Mouse (Mus musculus) midbrain, embryonic 13.5 days (tissue): ENCODE results near the gene Prrc2a. TPM values are rescaled to one million over a fixed set of nuclear protein-coding genes. Genes with fewer than 3 reads are reported as not detected.

Source experiments
- ATAC-seq: fragments of 200-750 bp; cut with Nextera tagmentation; 2 replicates; pipeline ENCODE4 v1.8.0; 2017; ENCODE audit warnings: mild to moderate bottlenecking, moderate TSS enrichment, moderate library complexity
- H3K27ac ChIP-seq: fragments of 300-500 bp; sonication (generic); 2 replicates; pipeline ENCODE4 v1.5.1; 2015; ENCODE audit warnings: inconsistent platforms, mild to moderate bottlenecking, moderate library complexity
- H3K27me3 ChIP-seq: fragments of 300-500 bp; sonication (generic); 2 replicates; pipeline ENCODE4 v1.6.1; 2015; ENCODE audit warnings: mild to moderate bottlenecking, inconsistent platforms
- H3K36me3 ChIP-seq: fragments of 300-500 bp; sonication (generic); 2 replicates; pipeline ENCODE4 v1.6.1; 2015; ENCODE audit warnings: mild to moderate bottlenecking, inconsistent platforms
- H3K4me1 ChIP-seq: fragments of 300-500 bp; sonication (generic); replicated peaks from 2 replicates; pipeline ENCODE4 v1.6.1; 2015; ENCODE audit warnings: inconsistent platforms
- H3K4me2 ChIP-seq: fragments of 300-500 bp; sonication (generic); replicated peaks from 2 replicates; pipeline ENCODE4 v1.6.1; 2015; ENCODE audit warnings: moderate library complexity, mild to moderate bottlenecking, inconsistent platforms
- H3K4me3 ChIP-seq: fragments of 300-500 bp; sonication (generic); replicated peaks from 2 replicates; pipeline ENCODE4 v1.5.1; 2015; ENCODE audit warnings: mild to moderate bottlenecking, inconsistent platforms
- H3K9ac ChIP-seq: fragments of 300-500 bp; sonication (generic); replicated peaks from 2 replicates; pipeline ENCODE4 v1.6.1; 2015; ENCODE audit warnings: mild to moderate bottlenecking, inconsistent platforms
- H3K9me3 ChIP-seq: fragments of 300-500 bp; sonication (generic); 2 replicates; pipeline ENCODE4 v1.6.1; 2016; ENCODE audit warnings: mild to moderate bottlenecking, inconsistent platforms
- WGBS: fragments of 180-500 bp; shearing (Covaris S2); methylation state at CpG from one replicate; pipeline ENCODE4 v1.1.7; 2015; 5-methylcytosine and 5-hydroxymethylcytosine counted together
- polyA plus RNA-seq: library from polyadenylated mRNA; unstranded; fragments of >200 nt; fragmentation: Nextera tagmentation; extraction: Ambion mirVana; gene quantifications from 2 replicates; pipeline ENCODE4 v1.2.1, GENCODE M21; 2015

The Prrc2a gene
- polyA plus RNA-seq, 1 experiment from 2014 or later = 228 TPM

DNA sequence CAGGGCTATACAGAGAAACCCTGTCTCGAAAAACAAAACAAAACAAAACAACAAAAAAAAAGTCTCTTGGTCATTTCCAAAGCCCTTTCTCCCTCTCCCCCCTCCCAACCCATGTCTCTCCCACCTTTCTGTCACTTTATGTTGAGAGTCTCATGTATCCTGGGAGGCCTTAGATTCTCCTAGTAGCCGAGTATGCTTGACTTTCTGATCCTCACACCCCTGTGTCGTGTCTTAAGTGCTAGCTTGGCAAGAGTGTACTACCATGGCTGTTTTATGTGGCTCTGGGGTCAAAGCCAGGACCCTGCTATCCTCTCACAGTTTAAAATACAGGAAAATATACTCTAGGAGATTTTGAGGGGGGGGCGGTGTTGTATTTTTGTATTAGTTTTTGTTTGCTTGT, 22.6 kb upstream of the Prrc2a start:
- 78% methylated on average over 4 of the region's 4 CpGs for WGBS
- no peak overlapping the region for H3K9ac ChIP-seq
- H3K4me1 ChIP-seq = peaks cover 6% of the 10 kb centered on the region; the same call in 1 of the 2 replicates
- H3K9me3 ChIP-seq = no peaks in the 10 kb centered on the region
- no peak overlapping the region for H3K4me2 ChIP-seq
- no peaks in the 10 kb centered on the region for H3K27me3 ChIP-seq
- H3K4me3 ChIP-seq = no peak overlapping the region
- H3K27ac ChIP-seq = no peak overlapping the region
- no peaks in the 10 kb centered on the region for H3K36me3 ChIP-seq
- no peak for ATAC-seq

DNA sequence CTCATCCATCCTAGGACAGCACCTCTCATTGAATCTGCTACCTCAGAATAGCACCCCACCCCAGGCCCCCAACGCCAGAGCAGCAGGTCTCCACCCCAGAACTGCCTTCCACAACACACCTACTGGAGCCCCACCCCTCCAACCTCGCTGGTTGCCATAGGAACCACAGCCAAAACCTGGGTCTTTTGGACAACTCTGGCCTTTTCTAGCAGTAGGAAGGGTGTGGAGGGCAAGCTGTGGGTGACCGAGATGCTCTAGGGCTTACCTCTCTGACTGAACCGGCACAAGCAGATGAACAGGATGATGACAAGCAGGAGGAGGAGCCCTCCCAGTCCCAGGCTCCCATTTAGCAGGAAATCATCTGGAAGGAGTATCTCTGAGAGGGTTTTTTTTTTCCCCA, 22.0 kb upstream of the Prrc2a start:
- WGBS = 1% methylated on average over 4 of the region's 4 CpGs
- H3K27me3 ChIP-seq = no peaks in the 10 kb centered on the region
- H3K4me3 ChIP-seq = peak overlapping the region; percentile 30
- H3K27ac ChIP-seq = 0 out of 2 replicates have a peak overlapping the region, but pooled peaks have one; percentile 44
- no peaks in the 10 kb centered on the region for H3K9me3 ChIP-seq
- 0 out of 2 replicates have a peak, but pooled peaks have one; percentile 45 for ATAC-seq
- no peak overlapping the region for H3K9ac ChIP-seq
- H3K4me2 ChIP-seq = peak overlapping the region; percentile 51
- no peaks in the 10 kb centered on the region for H3K36me3 ChIP-seq
- peaks cover 6% of the 10 kb centered on the region; the same call in 1 of the 2 replicates for H3K4me1 ChIP-seq

DNA sequence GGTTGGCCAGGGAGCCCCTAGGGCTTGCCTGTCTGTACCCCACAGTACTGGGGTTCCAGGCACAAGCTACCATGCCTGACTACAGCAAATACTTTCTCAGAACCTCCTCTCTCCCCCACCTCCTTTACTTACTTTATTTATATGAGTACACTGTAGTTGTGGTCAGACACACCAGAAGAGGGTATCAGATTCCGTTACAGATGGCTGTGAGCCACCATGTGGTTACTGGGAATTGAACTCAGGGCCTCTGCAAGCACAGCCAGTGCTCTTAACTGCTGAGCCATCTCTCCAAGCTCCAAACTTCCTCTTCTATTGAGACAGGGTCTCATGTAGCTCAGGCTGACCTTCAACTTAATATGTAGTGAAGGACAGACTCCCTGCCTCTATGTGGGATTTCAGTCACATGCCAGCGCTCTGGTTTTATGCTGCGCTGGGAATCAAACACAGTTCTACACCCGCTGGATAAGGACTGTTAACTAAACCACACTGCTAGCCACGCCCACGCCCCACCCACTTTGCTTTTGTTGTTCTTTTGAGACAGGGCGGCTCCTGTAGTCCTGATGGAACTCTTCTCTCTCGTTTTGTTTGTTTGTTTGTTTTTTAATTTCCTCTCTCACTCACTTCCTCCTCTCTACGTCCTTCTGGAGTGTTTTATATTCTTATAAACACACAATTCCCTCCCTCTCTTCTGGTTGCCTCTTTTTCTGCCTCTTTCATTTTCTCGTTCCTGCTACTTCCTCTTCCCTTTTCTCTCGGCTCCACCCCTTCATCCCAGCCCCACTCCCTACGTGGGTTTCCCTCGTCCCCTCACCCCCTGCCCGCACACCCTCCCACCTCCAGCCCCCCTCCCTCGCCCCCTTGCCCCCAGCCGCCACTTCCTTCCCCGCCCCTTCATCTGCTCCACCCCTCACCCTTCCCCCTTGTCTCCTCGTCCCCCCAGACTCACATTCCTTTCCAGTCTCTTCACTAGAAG, 21.2 kb upstream of the Prrc2a start:
- H3K27me3 ChIP-seq = no peaks in the 10 kb centered on the region
- WGBS = 2% methylated on average over 18 of the region's 18 CpGs
- H3K36me3 ChIP-seq = no peaks in the 10 kb centered on the region
- H3K9ac ChIP-seq = no peak overlapping the region
- no peak overlapping the region for H3K27ac ChIP-seq
- ATAC-seq = 0 out of 2 replicates have a peak, but pooled peaks have one; percentile 24
- H3K4me3 ChIP-seq = peak overlapping the region; percentile 30
- peaks cover 6% of the 10 kb centered on the region; the same call in 1 of the 2 replicates for H3K4me1 ChIP-seq
- no peaks in the 10 kb centered on the region for H3K9me3 ChIP-seq
- peak overlapping the region; percentile 51 for H3K4me2 ChIP-seq

- H3K4me3 ChIP-seq = no peak overlapping the region
- H3K9me3 ChIP-seq = no peaks in the 10 kb centered on the region
- H3K27ac ChIP-seq = no peak overlapping the region
- H3K4me1 ChIP-seq = no peaks in the 10 kb centered on the region
- 83% methylated on average over 5 of the region's 5 CpGs for WGBS
- no peaks in the 10 kb centered on the region for H3K27me3 ChIP-seq
- H3K36me3 ChIP-seq = no peaks in the 10 kb centered on the region
- no peak for ATAC-seq
- no peak overlapping the region for H3K9ac ChIP-seq
- no peak overlapping the region for H3K4me2 ChIP-seq
Measured at GRCm38 (mm10) chr17:35180093-35180492, 15.4 kb upstream of the Prrc2a start.

GRCm38 (mm10) chr17:35178528-35178927, 13.8 kb upstream of the Prrc2a start:
- Histone ChIP-seq H3K27ac (no peak overlapping the region), H3K27me3 (peaks cover 2% of the 10 kb centered on the region; the same call in 1 of the 2 replicates), H3K36me3 (no peaks in the 10 kb centered on the region), H3K4me3 (no peak overlapping the region), H3K9me3 (no peaks in the 10 kb centered on the region), H3K9ac (no peak overlapping the region), H3K4me1 (no peaks in the 10 kb centered on the region), H3K4me2 (no peak overlapping the region)
- peak; percentile 48; the same call in 1 of the 2 replicates for ATAC-seq
- 12% methylated on average over 5 of the region's 5 CpGs for WGBS

DNA sequence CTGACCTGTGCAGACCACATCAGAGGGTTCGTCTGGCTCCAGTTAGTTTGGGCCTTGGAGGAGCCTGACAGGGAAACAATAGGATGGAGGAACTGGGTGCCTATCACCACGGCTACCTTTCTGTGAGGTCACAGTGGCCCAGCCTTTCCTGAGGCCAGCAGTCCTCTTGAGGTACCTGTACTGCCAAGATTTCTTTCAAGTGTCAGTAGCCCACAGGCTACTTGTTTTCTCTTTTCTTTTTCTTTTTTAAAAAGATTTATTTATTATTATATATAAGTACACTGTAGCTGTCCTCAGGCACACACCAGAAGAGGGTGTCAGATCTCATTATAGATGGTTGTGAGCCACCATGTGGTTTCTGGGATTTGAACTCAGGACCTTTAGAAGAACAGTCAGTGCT, 11.3 kb upstream of the Prrc2a start, which contains the start of gene Aif1:
Aif1 (minus strand) TSS at position 101 of the 400 bp plus-strand sequence.
- WGBS = 33% methylated on average over 2 of the region's 2 CpGs
- ATAC-seq = no peak

DNA sequence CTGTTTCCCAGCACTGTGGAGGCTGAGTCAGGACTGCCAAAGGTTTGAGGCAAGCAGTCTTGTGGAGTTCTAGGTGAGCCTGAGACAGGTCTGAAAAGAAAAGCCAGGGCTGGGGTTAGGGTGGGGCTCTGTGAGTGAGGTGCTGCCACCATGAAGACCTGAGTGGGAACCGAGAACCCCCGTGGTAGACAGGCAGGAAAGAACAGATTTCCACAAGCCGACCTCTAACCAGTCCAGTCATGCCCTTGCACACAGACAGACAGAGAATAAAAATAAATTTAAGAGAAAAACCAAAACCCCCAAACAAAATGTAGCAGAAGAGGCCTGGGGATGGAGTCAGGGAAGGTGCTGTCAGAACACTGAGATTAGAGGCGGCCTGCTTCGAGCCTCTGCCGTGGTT, 10.7 kb upstream of the Prrc2a start:
- Histone ChIP-seq H3K9me3 (no peaks in the 10 kb centered on the region), H3K27me3 (peaks cover 3% of the 10 kb centered on the region; the same call in 1 of the 2 replicates), H3K27ac (no peak overlapping the region), H3K9ac (0 out of 2 replicates have a peak overlapping the region, but pooled peaks have one; percentile 1), H3K4me2 (no peak overlapping the region), H3K36me3 (no peaks in the 10 kb centered on the region), H3K4me1 (no peaks in the 10 kb centered on the region), H3K4me3 (no peak overlapping the region)
- ATAC-seq = no peak
- WGBS = 65% methylated on average over 6 of the region's 6 CpGs

More for the DNA sequence above, 11.3 kb upstream of the Prrc2a start, which contains the start of gene Aif1:
- no peaks in the 10 kb centered on the region for H3K4me1 ChIP-seq
- H3K4me3 ChIP-seq = no peak within 1 kb of the TSS
- H3K27me3 ChIP-seq = peaks cover 3% of the 10 kb centered on the region; the same call in 1 of the 2 replicates
- H3K36me3 ChIP-seq = no peaks in the 10 kb centered on the region
- no peak within 1 kb of the TSS for H3K27ac ChIP-seq
- H3K9ac ChIP-seq = 0 out of 2 replicates have a peak within 1 kb of the TSS, but pooled peaks have one; percentile 1
- H3K4me2 ChIP-seq = no peak within 1 kb of the TSS
- no peaks in the 10 kb centered on the region for H3K9me3 ChIP-seq

GRCm38 (mm10) chr17:35174201-35174977, 9.7 kb upstream of the Prrc2a start:
- ATAC-seq = no peak
- peaks cover 3% of the 10 kb centered on the region; the same call in 1 of the 2 replicates for H3K27me3 ChIP-seq
- WGBS = 80% methylated on average over 8 of the region's 8 CpGs
- no peaks in the 10 kb centered on the region for H3K36me3 ChIP-seq
- no peaks in the 10 kb centered on the region for H3K9me3 ChIP-seq
- no peaks in the 10 kb centered on the region for H3K4me1 ChIP-seq
- no peak overlapping the region for H3K9ac ChIP-seq
- H3K27ac ChIP-seq = no peak overlapping the region
- no peak overlapping the region for H3K4me3 ChIP-seq
- no peak overlapping the region for H3K4me2 ChIP-seq

GRCm38 (mm10) chr17:35173329-35173728, 8.6 kb upstream of the Prrc2a start:
- H3K4me1 ChIP-seq = no peaks in the 10 kb centered on the region
- H3K9me3 ChIP-seq = no peaks in the 10 kb centered on the region
- peaks cover 3% of the 10 kb centered on the region; the same call in 1 of the 2 replicates for H3K27me3 ChIP-seq
- H3K4me2 ChIP-seq = no peak overlapping the region
- 69% methylated on average over 3 of the region's 3 CpGs for WGBS
- no peak overlapping the region for H3K4me3 ChIP-seq
- no peaks in the 10 kb centered on the region for H3K36me3 ChIP-seq
- no peak overlapping the region for H3K9ac ChIP-seq
- no peak overlapping the region for H3K27ac ChIP-seq
- ATAC-seq = no peak

DNA sequence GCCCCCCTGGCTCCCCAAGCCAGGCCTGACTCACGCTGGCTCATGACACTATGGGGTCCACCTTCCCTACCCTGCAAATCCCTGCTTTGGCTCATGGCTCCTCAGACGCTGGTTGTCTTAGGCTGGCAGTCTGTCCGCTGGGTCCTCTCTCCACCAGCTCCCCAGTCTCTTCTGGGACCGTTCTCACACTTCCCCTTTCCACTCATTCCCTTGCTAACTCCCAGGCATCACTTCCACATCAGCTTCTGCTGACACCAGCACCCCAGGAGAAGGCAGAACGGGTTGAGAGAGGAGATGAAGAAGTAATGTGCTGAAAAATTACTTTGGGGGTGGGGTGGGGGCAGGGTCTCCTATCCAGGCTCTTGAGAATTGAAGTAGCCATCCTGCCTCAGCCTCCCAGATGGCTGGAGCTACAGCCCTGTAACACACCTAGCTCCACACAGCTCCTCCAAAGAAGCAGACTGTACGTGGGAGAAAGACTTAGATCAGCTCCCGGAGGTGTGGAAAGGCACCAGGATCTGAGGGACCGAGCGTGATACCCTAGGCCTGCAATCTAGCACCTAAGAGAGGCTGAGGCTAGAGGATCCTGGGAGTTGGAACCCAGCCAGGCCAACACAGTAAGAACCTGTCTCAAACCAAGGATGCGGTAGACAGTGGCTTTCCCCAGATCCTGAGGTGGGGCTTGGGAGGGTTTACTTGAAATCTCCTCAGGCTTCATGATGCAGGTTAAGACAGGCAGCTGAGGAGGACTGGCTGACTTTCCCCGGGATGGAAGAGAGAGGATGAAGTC, 7.9 kb upstream of the Prrc2a start:
- ATAC-seq = no peak
- no peak overlapping the region for H3K27ac ChIP-seq
- H3K36me3 ChIP-seq = no peaks in the 10 kb centered on the region
- no peaks in the 10 kb centered on the region for H3K4me1 ChIP-seq
- no peaks in the 10 kb centered on the region for H3K9me3 ChIP-seq
- no peak overlapping the region for H3K4me2 ChIP-seq
- H3K9ac ChIP-seq = no peak overlapping the region; the same call in 1 of the 2 replicates
- H3K27me3 ChIP-seq = peaks cover 3% of the 10 kb centered on the region; the same call in 1 of the 2 replicates
- no peak overlapping the region for H3K4me3 ChIP-seq
- WGBS = 75% methylated on average over 11 of the region's 11 CpGs
